Mouse (Mus musculus) bone marrow macrophage, adult 2 months (primary cell): ENCODE data around the gene Kif1c. TPM values are rescaled to one million over a fixed set of nuclear protein-coding genes. Genes with fewer than 3 reads are reported as not detected.

ENCODE experiments used
- H3K27ac ChIP-seq: 2 replicates; pipeline ENCODE4 v1.5.1; 2012; ENCODE audit warnings: low read depth, low read length; ENCODE audit not compliant: insufficient read depth
- H3K4me1 ChIP-seq: 2 replicates; pipeline ENCODE4 v1.6.1; 2012; ENCODE audit warnings: low read length; ENCODE audit not compliant: control insufficient read depth, insufficient read depth
- H3K4me3 ChIP-seq: 2 replicates; pipeline ENCODE4 v1.5.1; 2012; ENCODE audit warnings: mild to moderate bottlenecking, low read length, moderate library complexity; ENCODE audit not compliant: insufficient read depth
- CTCF ChIP-seq: IDR thresholded peaks from 2 replicates; pipeline ENCODE4 v1.5.1; 2012; ENCODE audit warnings: low read depth, mild to moderate bottlenecking, low read length, moderate library complexity
- POLR2A ChIP-seq: IDR thresholded peaks from 2 replicates; pipeline ENCODE4 v1.6.1; 2012; ENCODE audit warnings: mild to moderate bottlenecking, low read depth, low read length, borderline replicate concordance
- polyA plus RNA-seq: library from polyadenylated mRNA; stranded (reverse); fragments of >200 nt; gene quantifications from 2 replicates; pipeline ENCODE4 v1.2.4, GENCODE M21; 2012; ENCODE audit not compliant: missing spikeins, insufficient read depth, insufficient read length

Kif1c gene
- polyA plus RNA-seq, 1 experiment, result 57.9 TPM

DNA sequence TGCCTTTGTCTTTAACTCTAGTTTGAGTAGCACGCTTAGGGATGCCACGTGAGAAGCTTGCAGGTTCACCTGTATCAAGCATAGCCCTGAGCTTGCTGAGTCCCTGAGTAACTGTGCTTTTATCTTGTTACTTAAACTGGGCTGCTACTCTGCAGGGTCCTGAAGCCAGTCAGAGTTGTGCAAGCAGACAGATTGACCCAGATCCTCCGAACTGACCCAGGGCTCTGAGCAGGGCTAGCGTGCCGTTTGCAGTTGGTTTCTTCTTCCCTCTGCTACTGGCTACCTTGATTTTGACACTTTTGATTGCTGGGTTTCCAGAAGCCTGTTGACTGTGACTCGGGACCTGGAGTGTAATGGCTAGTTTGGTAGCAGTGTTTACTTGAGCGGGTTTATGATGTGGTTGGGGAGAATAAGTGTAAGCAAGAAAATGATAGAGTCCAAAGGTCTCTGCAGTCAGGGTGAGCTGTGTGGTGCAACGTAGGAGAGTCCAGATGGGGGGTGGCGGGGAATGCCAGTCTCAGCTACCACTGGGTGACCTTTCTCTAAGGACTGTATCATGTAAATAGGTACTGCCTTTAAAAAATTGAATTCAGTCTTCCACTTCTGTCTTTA is 30.2 kb downstream of the Kif1c start:
- no peak overlapping the region for H3K4me3 ChIP-seq
- no peak overlapping the region for H3K27ac ChIP-seq
- TF ChIP-seq CTCF (no peak), POLR2A (no peak)
- H3K4me1 ChIP-seq, result no peaks in the 10 kb centered on the region

DNA sequence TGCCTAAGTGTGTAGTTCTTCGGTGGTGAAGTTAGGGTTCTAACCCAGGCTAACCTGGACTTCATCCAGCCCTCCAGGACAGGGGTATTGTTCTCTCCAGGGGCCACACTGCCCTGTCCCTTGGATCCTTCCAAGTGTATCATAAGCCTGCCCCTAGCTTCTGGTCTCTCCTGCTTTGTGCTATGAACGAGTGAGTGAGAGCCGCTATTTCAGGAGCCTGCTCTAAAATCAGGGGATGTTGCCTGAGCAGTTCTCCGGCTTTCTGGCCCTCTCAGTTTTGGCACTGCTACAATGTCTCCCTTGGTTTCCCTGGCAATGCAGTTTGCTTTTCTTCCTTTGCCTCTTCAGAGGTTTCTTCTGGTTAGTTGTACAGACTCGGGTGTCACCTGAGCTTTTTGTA is 30.8 kb downstream of the Kif1c start:
- no peak for TF ChIP-seq CTCF
- TF ChIP-seq POLR2A, result no peak
- Histone ChIP-seq H3K27ac (no peak overlapping the region), H3K4me3 (no peak overlapping the region), H3K4me1 (no peaks in the 10 kb centered on the region)

DNA sequence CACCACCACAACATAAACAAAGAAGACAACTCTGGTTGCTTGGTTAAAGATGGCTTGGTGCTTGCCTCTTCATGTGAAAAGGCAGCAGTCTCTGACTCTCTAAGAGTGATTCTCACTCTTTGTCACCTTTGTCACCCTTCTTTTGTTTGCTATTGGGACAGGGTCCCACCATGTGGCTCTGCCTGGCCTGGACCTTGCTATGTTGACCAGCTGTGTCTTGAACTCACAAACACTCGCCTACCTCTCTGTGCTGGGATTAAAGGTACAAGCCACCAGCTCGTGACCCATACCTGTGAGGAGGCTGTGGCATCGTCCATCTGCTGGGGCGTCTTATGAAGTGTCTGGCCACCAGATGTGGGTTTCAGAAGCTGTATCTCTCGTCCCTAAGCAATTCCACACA is 32.9 kb downstream of the Kif1c start:
- Histone ChIP-seq H3K4me3 (no peak overlapping the region), H3K4me1 (no peaks in the 10 kb centered on the region), H3K27ac (no peak overlapping the region)
- TF ChIP-seq POLR2A, result no peak
- TF ChIP-seq CTCF, result no peak

DNA sequence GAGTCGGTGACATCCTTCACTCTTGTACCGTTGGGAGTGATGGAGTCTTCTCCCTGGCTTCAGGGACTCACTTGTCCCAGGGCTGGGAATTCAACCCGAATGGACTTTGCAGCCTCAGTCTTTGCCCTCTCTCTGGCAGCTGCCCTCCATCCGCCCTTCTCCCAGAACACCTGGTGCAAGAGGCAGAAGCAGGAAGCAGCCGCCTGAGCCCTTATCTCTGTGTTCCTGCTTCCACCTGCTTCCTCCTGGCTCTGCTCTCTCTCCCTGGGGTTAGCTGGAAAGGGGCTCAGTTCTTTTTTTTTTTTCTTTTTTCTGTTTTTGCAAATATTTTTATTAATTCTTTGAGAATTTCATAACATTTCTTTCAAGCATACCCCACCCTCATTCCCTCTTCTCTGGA is 37.4 kb downstream of the Kif1c start:
- TF ChIP-seq CTCF (no peak), POLR2A (no peak)
- Histone ChIP-seq H3K4me1 (peaks cover 13% of the 10 kb centered on the region), H3K27ac (no peak overlapping the region), H3K4me3 (no peak overlapping the region)

DNA sequence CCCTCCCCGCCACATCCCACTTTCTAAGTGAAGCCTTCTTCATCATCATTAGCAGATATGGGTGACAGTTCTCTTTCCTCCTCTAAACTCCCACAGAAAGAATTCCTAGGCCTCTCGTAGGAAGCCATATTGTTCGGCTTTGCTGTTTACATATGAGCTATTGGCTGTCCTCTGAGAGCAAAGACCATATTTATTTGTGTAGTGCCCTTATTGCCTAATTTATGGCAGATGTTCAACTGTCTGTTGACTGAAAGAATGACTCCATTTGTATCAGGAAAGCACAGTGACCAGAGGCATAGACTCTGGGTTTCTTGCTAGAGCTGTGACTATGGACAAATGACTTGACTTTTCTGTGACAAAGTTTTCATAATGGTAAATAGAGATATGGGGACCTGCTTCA is 41.3 kb downstream of the Kif1c start:
- Histone ChIP-seq H3K4me3 (no peak overlapping the region), H3K4me1 (peaks cover 13% of the 10 kb centered on the region), H3K27ac (no peak overlapping the region)
- TF ChIP-seq CTCF (no peak), POLR2A (no peak)

DNA sequence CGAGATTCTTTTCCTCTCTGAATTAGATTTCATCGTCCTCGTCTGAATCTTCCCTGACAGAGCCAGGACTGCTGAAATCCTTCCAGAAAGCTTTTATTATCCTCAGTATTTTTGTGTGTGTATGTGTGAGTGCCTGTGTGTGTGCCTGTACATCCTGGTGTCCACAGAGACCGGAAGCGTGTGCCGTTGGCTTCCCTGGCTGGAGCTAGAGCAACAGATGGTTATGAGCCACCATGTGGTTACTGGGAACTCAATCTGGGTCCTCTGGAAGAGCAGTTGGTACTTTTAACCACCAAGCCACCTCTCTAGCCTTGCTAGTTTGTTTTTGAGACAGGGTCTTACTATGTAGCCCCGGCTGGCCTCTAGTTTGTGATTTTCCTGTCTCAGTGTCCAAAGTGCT is 41.8 kb downstream of the Kif1c start:
- H3K27ac ChIP-seq, result no peak overlapping the region
- H3K4me1 ChIP-seq, result peaks cover 13% of the 10 kb centered on the region
- TF ChIP-seq POLR2A (no peak), CTCF (no peak)
- H3K4me3 ChIP-seq, result no peak overlapping the region

DNA sequence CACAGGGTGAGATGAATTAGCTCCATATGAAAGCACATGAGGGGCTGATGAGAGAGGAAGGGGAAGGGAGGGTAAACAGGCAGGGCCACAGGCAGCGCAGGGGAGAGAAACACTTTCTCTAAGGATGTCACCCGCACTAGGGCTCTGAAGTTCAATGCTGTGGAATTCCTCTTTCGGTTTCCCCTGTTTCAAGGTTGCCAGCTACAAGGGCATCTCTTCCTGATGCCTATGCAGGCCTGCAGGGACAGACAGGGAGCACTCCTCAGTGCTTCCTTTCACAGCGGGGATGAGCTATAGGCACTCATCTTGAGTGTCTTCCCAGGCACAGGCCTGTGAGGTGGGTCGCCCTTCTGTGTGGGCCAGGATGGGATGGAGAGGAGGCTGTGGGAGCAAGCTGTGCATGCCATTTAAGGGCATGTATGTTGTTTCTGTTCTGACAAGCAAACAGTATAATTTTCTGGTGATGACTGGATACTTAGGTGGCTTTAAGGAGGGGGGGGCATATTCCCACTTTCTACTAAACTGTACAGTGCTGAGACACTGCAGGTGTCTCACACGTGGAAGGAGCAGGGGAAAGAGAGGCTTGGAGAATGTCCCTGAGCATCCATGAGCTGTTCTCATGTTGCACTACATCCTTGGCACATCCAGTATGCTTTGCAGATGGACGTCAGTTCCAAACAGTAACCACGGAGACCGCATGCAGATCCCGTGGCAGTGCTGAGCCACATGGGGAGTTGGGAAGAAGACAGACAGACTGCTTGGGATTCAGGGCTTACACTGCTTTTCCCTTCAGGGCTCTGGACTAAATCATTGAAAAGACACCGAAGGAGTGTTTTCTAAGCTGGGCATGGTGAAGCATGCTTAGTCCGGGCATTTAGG is 42.5 kb downstream of the Kif1c start:
- TF ChIP-seq POLR2A (no peak), CTCF (no peak)
- no peak overlapping the region for H3K4me3 ChIP-seq
- no peak overlapping the region for H3K27ac ChIP-seq
- peaks cover 13% of the 10 kb centered on the region for H3K4me1 ChIP-seq

DNA sequence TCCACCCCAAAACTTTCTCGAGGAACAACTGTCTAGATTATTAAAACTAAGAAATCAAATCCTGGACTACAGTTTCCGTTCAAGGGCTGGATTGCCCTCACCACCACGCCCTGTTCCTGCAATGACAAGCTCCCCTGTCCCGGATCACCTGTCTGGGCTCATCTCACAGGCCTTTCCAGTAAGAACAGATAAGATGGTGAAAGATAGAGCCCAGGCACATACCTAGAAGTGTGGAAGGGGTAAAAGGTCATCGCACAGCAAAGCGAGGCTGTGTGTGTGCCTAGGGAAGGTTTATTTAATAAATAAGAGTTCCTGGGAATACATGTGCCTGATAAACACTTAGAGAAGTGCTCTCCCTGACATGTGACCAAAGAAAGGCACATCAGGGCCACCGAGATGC is 45.3 kb downstream of the Kif1c start:
- Histone ChIP-seq H3K4me1 (peaks cover 7% of the 10 kb centered on the region), H3K27ac (no peak overlapping the region), H3K4me3 (no peak overlapping the region)
- TF ChIP-seq CTCF (no peak), POLR2A (no peak)

DNA sequence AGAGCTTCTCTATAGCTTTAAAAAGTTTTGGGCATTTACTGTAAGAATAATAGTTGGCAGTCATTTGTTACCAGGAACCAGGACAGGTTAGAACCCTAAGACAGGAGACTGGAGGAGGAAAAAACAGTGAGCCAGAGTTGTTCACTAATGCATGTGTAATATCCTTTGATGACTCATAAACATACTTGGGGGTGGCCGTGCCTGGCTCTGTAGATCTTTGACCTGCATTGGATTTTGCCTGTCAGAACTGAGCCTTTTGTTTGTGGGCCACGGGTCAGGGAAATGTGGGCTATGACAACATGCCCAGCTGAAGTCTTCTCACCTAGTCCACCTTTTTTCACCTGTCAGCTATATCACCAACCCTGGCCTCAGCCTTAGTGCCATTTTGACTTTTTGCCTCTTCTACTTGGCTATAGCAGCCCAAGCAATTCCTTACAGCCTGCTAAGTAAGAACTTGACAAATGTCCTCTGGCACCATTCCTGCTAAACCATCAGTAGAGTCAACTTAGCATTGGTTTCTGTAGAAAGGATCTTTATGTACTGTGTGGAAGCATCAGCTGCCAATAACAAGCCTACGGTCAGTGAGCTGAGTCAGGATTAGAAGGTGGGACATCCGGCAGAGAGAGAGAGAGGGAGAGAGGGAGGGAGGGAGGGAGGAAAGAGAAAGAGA is 47.7 kb downstream of the Kif1c start:
- H3K27ac ChIP-seq, result no peak overlapping the region

DNA sequence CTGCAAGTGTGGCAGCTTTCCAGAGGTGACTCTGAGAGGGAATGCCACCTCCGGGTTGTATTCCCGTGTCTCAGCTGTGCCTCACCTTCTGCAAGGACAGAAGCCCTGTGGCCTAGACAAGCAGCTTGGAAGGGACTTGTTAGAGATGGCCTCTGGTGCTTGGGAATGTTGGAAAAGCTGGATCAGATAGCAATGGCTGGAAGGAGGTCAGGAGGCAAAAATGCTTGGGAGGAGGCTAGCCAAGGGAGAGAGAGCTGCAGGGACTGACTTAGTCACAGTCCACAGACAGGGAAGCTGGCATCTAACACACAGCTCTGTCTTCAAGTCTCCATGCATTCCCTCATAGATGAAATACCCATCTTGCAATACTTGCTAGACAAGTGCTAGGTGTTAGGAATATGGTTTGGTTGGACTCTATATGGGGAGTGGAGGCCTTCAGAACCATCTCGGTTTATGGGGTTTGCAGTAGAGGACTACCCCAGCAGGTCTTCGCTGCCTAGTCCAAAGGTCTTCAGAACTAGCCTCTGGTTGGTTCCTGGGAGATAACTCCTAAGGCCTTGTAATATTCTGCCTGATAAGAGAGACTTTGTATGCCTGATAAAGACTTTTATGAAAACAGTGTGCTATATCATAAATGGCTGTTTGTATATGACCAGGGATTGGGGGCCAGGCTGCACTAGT is 52.1 kb downstream of the Kif1c start:
- Histone ChIP-seq H3K4me1 (peaks cover 15% of the 10 kb centered on the region), H3K4me3 (no peak overlapping the region), H3K27ac (no peak overlapping the region)
- TF ChIP-seq POLR2A (no peak), CTCF (no peak)

More for the DNA sequence above, 47.7 kb downstream of the Kif1c start:
- Histone ChIP-seq H3K4me1 (peaks cover 5% of the 10 kb centered on the region), H3K4me3 (no peak overlapping the region)
- TF ChIP-seq POLR2A, result no peak
- TF ChIP-seq CTCF, result no peak
